Mouse (Mus musculus) MEL (cell line): Measurements from ENCODE around the gene Eef1g. TPM values are rescaled to one million over a fixed set of nuclear protein-coding genes. Genes with fewer than 3 reads are reported as not detected.

Experiments
- DNase-seq: peaks from one replicate; pipeline ENCODE4 v3.0.0; 2011; ENCODE audit warnings: low read depth, low spot score
- H3K27ac ChIP-seq: 2 replicates; pipeline ENCODE4 v1.5.1; 2012; ENCODE audit warnings: low read depth, mild to moderate bottlenecking, control low read depth, low read length, moderate library complexity; ENCODE audit not compliant: control insufficient read depth
- H3K27me3 ChIP-seq, 2 experiments: fragments of 150-350 bp in 1 of 2; sonication (generic) in 1 of 2; 2 replicates each; pipeline ENCODE4 v1.6.1; 2012; ENCODE audit warnings: low read length in 2 of 2, mild to moderate bottlenecking in 2 of 2, improper control_type of control experiment in 1 of 2, moderate library complexity in 1 of 2; ENCODE audit not compliant: insufficient read depth in 2 of 2, control insufficient read depth in 1 of 2
- H3K36me3 ChIP-seq, 2 experiments: 2 replicates each; pipeline ENCODE4 v1.6.1; 2012 to 2014; ENCODE audit warnings: low read length in 2 of 2, improper control_type of control experiment in 1 of 2, inconsistent platforms in 1 of 2, mild to moderate bottlenecking in 1 of 2; ENCODE audit not compliant: insufficient read depth in 2 of 2, control insufficient read depth in 1 of 2
- H3K4me1 ChIP-seq, 2 experiments: fragments of 150-350 bp in 1 of 2; sonication (generic) in 1 of 2; 2 replicates each; pipeline ENCODE4 v1.6.1; 2012; ENCODE audit warnings: low read length in 2 of 2, improper control_type of control experiment in 1 of 2, mild to moderate bottlenecking in 1 of 2; ENCODE audit not compliant: insufficient read depth in 2 of 2, control insufficient read depth in 1 of 2
- H3K4me3 ChIP-seq, 2 experiments: fragments of 150-350 bp in 1 of 2; sonication (generic) in 1 of 2; 2 replicates each; pipeline ENCODE4 v1.5.1; 2012; ENCODE audit warnings: low read depth in 2 of 2, low read length in 2 of 2, mild to moderate bottlenecking in 2 of 2, moderate library complexity in 2 of 2, control low read depth in 1 of 2, improper control_type of control experiment in 1 of 2; ENCODE audit not compliant: control insufficient read depth in 1 of 2, insufficient read depth in 1 of 2
- H3K79me2 ChIP-seq: 2 replicates; pipeline ENCODE4 v1.6.1; 2012; ENCODE audit warnings: mild to moderate bottlenecking, low read length, moderate library complexity; ENCODE audit not compliant: control insufficient read depth, poor library complexity, insufficient read depth
- H3K9ac ChIP-seq: 2 replicates; pipeline ENCODE4 v1.6.1; 2012; ENCODE audit warnings: low read depth, mild to moderate bottlenecking, control low read depth, low read length, moderate library complexity; ENCODE audit not compliant: control insufficient read depth, poor library complexity, severe bottlenecking
- H3K9me3 ChIP-seq: fragments of 150-350 bp; sonication (generic); replicated peaks from 2 replicates; pipeline ENCODE4 v1.6.1; 2012; ENCODE audit warnings: mild to moderate bottlenecking, low read length, improper control_type of control experiment, moderate library complexity; ENCODE audit not compliant: insufficient read depth
- E2F4 ChIP-seq: IDR thresholded peaks from 2 replicates; pipeline ENCODE4 v1.6.1; 2011; ENCODE audit warnings: low read depth, low read length, improper control_type of control experiment, borderline replicate concordance
- EP300 ChIP-seq, 2 experiments: IDR thresholded peaks; 2 replicates each; pipeline ENCODE4 v1.6.1; 2011; ENCODE audit warnings: improper control_type of control experiment in 2 of 2, low read length in 2 of 2, low read depth in 1 of 2, mild to moderate bottlenecking in 1 of 2
- HCFC1 ChIP-seq: IDR thresholded peaks from 2 replicates; pipeline ENCODE4 v1.6.1; 2012; ENCODE audit warnings: low read depth, mild to moderate bottlenecking, inconsistent platforms, low read length, improper control_type of control experiment, moderate library complexity
- JUND ChIP-seq: IDR thresholded peaks from 2 replicates; pipeline ENCODE4 v1.6.1; 2011; ENCODE audit warnings: low read depth, mild to moderate bottlenecking, improper control_type of control experiment, low read length
- MAFK ChIP-seq: IDR thresholded peaks from 2 replicates; pipeline ENCODE4 v1.6.1; 2011; ENCODE audit warnings: low read depth, mild to moderate bottlenecking, low read length, improper control_type of control experiment, borderline replicate concordance
- MEF2A ChIP-seq: IDR thresholded peaks from 2 replicates; pipeline ENCODE4 v1.6.1; 2014; ENCODE audit warnings: low read depth, mild to moderate bottlenecking, inconsistent platforms, low read length, improper control_type of control experiment; ENCODE audit not compliant: poor library complexity, insufficient replicate concordance, severe bottlenecking; ENCODE audit errors: extremely low read depth
- MXI1 ChIP-seq: IDR thresholded peaks from 2 replicates; pipeline ENCODE4 v1.6.1; 2011; ENCODE audit warnings: mild to moderate bottlenecking, low read depth, low read length, improper control_type of control experiment
- MYC ChIP-seq: IDR thresholded peaks from 2 replicates; pipeline ENCODE4 v1.6.1; 2011; ENCODE audit warnings: low read depth, mild to moderate bottlenecking, low read length, improper control_type of control experiment, moderate library complexity
- POLR2A ChIP-seq, 2 experiments: IDR thresholded peaks; 2 replicates each; pipeline ENCODE4 v1.6.1; 2011 to 2012; ENCODE audit warnings: low read length in 2 of 2, mild to moderate bottlenecking in 2 of 2, control low read depth in 1 of 2, improper control_type of control experiment in 1 of 2, low read depth in 1 of 2, moderate library complexity in 1 of 2; ENCODE audit not compliant: control insufficient read depth in 1 of 2, insufficient read depth in 1 of 2, poor library complexity in 1 of 2
- POLR2AphosphoS5 ChIP-seq: IDR thresholded peaks from 2 replicates; pipeline ENCODE4 v1.6.1; 2012; ENCODE audit warnings: low read depth, borderline replicate concordance, mild to moderate bottlenecking, inconsistent platforms, low read length, moderate library complexity, mixed read lengths
- RAD21 ChIP-seq: IDR thresholded peaks from 2 replicates; pipeline ENCODE4 v1.6.1; 2011; ENCODE audit warnings: mild to moderate bottlenecking, low read depth, low read length, improper control_type of control experiment
- RCOR1 ChIP-seq: IDR thresholded peaks from 2 replicates; pipeline ENCODE4 v1.6.1; 2012; ENCODE audit warnings: low read depth, mild to moderate bottlenecking, inconsistent platforms, low read length, improper control_type of control experiment
- SIN3A ChIP-seq: IDR thresholded peaks from 2 replicates; pipeline ENCODE4 v1.6.1; 2012; ENCODE audit warnings: low read length, improper control_type of control experiment, inconsistent platforms
- SMC3 ChIP-seq: IDR thresholded peaks from 2 replicates; pipeline ENCODE4 v1.6.1; 2011; ENCODE audit warnings: low read depth, low read length, improper control_type of control experiment
- TBP ChIP-seq: IDR thresholded peaks from 2 replicates; pipeline ENCODE4 v1.8.0; 2011; ENCODE audit warnings: low read depth, low read length, improper control_type of control experiment
- USF2 ChIP-seq, 2 experiments: IDR thresholded peaks; 2 replicates each; pipeline ENCODE4 v1.6.1; 2011 to 2012; ENCODE audit warnings: improper control_type of control experiment in 2 of 2, low read length in 2 of 2, borderline replicate concordance in 1 of 2, inconsistent platforms in 1 of 2, low read depth in 1 of 2, mild to moderate bottlenecking in 1 of 2; ENCODE audit not compliant: insufficient read depth in 1 of 2
- ZC3H11A ChIP-seq: IDR thresholded peaks from 2 replicates; pipeline ENCODE4 v1.6.1; 2012; ENCODE audit warnings: low read depth, mild to moderate bottlenecking, inconsistent platforms, low read length, improper control_type of control experiment
- ZNF384 ChIP-seq: IDR thresholded peaks from 2 replicates; pipeline ENCODE4 v1.6.1; 2012; ENCODE audit warnings: low read depth, mild to moderate bottlenecking, inconsistent platforms, low read length, improper control_type of control experiment
- polyA plus RNA-seq, 2 experiments: library from polyadenylated mRNA; stranded (reverse) in 1 of 2; unstranded in 1 of 2; fragments of >175 nt in 1 of 2; fragments of >200 nt in 1 of 2; gene quantifications; 2 replicates each; pipeline versions ENCODE4 v1.2.1 to v1.2.4; 2012; ENCODE audit warnings: low replicate concordance in 2 of 2, low read depth in 1 of 2; ENCODE audit not compliant: insufficient read length in 2 of 2, insufficient read depth in 1 of 2, missing spikeins in 1 of 2
- total RNA-seq: library from RNA; depleted of rRNA; stranded (reverse); fragments of 300-350 nt; gene quantifications from 2 replicates; pipeline ENCODE4 v1.2.3, GENCODE M21; 2012

Eef1g gene
- total and polyA plus RNA-seq, 3 experiments = 1,362 to 1,817 (median 1,691) TPM

DNA sequence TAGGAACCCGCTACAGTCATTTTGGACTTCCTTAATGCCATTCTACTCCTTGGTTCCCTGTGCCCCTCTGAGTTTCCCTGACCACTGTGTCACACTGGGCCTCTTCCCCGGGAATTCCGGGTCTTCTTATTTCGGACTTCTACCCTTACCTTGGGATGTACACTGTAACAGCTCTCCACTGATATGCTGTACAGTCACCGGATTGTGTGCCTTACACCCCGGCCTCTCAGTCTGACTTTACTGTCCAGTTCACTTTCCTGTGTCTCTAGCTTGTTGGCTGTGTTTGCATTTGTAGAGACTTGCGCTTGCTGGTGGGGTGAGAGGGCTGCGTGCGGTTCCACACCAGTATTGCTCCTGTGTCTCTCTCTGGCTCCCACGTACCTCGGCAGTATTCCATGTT, 36.7 kb upstream of the Eef1g start:
- H3K9ac ChIP-seq = peak overlapping the region; percentile 89
- TF ChIP-seq ZC3H11A = no peak
- no peak for TF ChIP-seq USF2 (IDR thresholded peaks at IDR 0.05; ENCODE audit: borderline replicate concordance in 1 of 2, insufficient read depth in 1 of 2, low read depth in 1 of 2, low read length in 2 of 2)
- no peak for TF ChIP-seq JUND
- no peak for TF ChIP-seq SMC3
- TF ChIP-seq EP300 (IDR thresholded peaks at IDR 0.05; ENCODE audit: low read depth in 1 of 2, low read length in 2 of 2) = no peak
- TF ChIP-seq RCOR1 = no peak
- no peak for TF ChIP-seq ZNF384
- no peak for TF ChIP-seq MXI1
- TF ChIP-seq TBP = no peak
- no peak for TF ChIP-seq HCFC1
- DNase-seq = peak; percentile 27
- H3K27ac ChIP-seq = peak overlapping the region; percentile 50
- H3K79me2 ChIP-seq = no peaks in the 10 kb centered on the region; the same call in none of the 2 replicates
- no peaks in the 10 kb centered on the region for H3K27me3 ChIP-seq
- H3K4me1 ChIP-seq = peaks cover 18 to 37% of the 10 kb centered on the region in 2 experiments
- peaks cover 0 to 27% of the 10 kb centered on the region in 2 experiments; a peak in 2 of 4 replicates for H3K36me3 ChIP-seq
- no peaks in the 10 kb centered on the region for H3K9me3 ChIP-seq
- H3K4me3 ChIP-seq = peak overlapping the region; percentile 66 to 79

DNA sequence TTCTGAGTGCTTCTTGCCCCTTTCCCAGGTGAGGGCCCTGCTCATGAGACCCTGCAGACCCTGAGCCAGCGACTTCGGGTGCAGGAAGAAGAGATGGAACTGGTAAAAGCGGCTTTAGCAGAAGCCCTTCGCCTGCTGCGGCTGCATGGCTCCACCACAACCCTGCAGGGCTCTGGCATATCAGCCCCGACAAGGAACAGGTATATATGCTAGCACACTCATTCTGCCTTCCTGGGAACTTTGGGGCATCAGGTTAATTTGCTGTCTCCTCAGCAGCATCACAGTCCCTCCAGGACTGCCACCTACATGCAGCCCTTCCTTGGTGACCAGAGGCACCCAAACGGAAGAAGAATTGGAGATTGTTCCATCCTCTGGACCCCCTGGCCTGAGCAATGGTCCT, 36.1 kb upstream of the Eef1g start:
- Histone ChIP-seq H3K4me1 (peaks cover 18 to 37% of the 10 kb centered on the region in 2 experiments), H3K27ac (no peak overlapping the region), H3K36me3 (peaks cover 0 to 27% of the 10 kb centered on the region in 2 experiments; a peak in 2 of 4 replicates), H3K27me3 (no peaks in the 10 kb centered on the region), H3K9me3 (no peaks in the 10 kb centered on the region), H3K4me3 (no peak overlapping the region), H3K9ac (no peak overlapping the region; the same call in 1 of the 2 replicates), H3K79me2 (no peaks in the 10 kb centered on the region; the same call in none of the 2 replicates)
- no peak for DNase-seq
- TF ChIP-seq MEF2A (no peak), POLR2AphosphoS5 (no peak), RCOR1 (no peak), USF2 (IDR thresholded peaks at IDR 0.05; ENCODE audit: borderline replicate concordance in 1 of 2, insufficient read depth in 1 of 2, low read depth in 1 of 2, low read length in 2 of 2) (no peak), MAFK (no peak), RAD21 (no peak), ZC3H11A (no peak), EP300 (IDR thresholded peaks at IDR 0.05; ENCODE audit: low read depth in 1 of 2, low read length in 2 of 2) (no peak), SIN3A (no peak), E2F4 (no peak), MYC (no peak), POLR2A (IDR thresholded peaks at IDR 0.05; ENCODE audit: control insufficient read depth in 1 of 2, insufficient read depth in 1 of 2, low read depth in 1 of 2, low read length in 2 of 2, poor library complexity in 1 of 2) (no peak)
